In the genomic region with DNA sequence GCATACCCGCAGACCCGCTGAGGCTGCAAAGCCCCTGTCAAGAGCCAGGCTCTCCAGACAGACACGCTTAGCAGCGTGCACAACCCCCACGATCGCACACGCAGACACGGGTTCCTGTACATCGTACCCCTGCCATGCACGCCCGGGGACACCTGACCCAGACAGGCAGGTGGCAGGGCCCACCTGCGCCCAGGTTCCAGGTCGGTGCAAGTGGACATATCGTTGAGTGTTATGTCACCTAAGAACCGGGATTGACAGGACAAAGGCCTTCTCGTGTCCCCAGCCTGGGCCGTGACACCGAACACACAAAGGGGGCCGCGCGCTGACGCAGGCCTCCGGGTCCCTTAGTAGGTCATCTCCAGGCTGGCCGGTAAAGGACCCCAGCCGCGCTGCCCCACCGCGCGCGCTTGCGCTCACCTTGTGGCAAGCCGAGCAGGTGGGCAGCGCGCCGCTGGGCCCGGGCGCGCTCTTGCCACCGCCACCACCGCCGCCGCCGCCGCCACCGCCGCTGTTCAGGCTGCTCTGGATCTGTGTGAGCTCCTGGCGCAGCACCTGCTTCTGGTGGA, we compare ENCODE assay signal across 8 mouse cellular contexts. TPM values are rescaled to one million over a fixed set of nuclear protein-coding genes. Genes with fewer than 3 reads are reported as not detected.
DNase-seq lines count a peak whose midpoint lies in the region; ATAC-seq and TF ChIP-seq lines count a peak whose summit lies in the region.

No protein-coding gene starts in this region.

- intact Hi-C loops in gastrocnemius, postnatal 14 days (cut with DNase I; ENCODE audit: low total_unique reads), result no loop called here

- H3K4me2 ChIP-seq in intestine, embryonic 16.5 days (ENCODE audit: low read depth, low read length), result peak overlapping the region; percentile 96
- peak overlapping the region; percentile 90 for H3K4me2 ChIP-seq in neural tube, embryonic 15.5 days

- peak overlapping the region; percentile 39; the same call in 1 of the 2 replicates for H3K4me3 ChIP-seq in spleen, adult 2 months (ENCODE audit: extremely low read depth, insufficient read depth, insufficient read length)
- H3K4me3 ChIP-seq in intestine, embryonic 16.5 days (ENCODE audit: low read length), result peak overlapping the region; percentile 70
- H3K4me3 ChIP-seq in neural tube, embryonic 15.5 days (replicated peaks), result peak overlapping the region; percentile 85

- peaks cover 8% of the 10 kb centered on the region for H3K27me3 ChIP-seq in spleen, adult 2 months (ENCODE audit: control insufficient read depth, insufficient read depth, low read length)
- no peaks in the 10 kb centered on the region for H3K27me3 ChIP-seq in intestine, embryonic 16.5 days (replicated peaks; ENCODE audit: control insufficient read depth, insufficient read depth, low read length)
- H3K27me3 ChIP-seq in neural tube, embryonic 15.5 days (replicated peaks), result no peaks in the 10 kb centered on the region

- H3K9me3 ChIP-seq in intestine, embryonic 16.5 days (ENCODE audit: control insufficient read depth, low read length), result no peaks in the 10 kb centered on the region
- no peaks in the 10 kb centered on the region for H3K9me3 ChIP-seq in neural tube, embryonic 15.5 days (replicated peaks)

- no peaks in the 10 kb centered on the region for H3K36me3 ChIP-seq in spleen, adult 2 months (ENCODE audit: control insufficient read depth, insufficient read depth, low read length)
- no peaks in the 10 kb centered on the region for H3K36me3 ChIP-seq in intestine, embryonic 16.5 days (ENCODE audit: control insufficient read depth, insufficient read depth, low read length)
- H3K36me3 ChIP-seq in neural tube, embryonic 15.5 days, result no peaks in the 10 kb centered on the region

- ATAC-seq in intestine, embryonic 16.5 days, result no peak
- ATAC-seq in neural tube, embryonic 15.5 days (ENCODE audit: low FRiP score), result no peak

- H3K27ac ChIP-seq in spleen, adult 2 months (ENCODE audit: insufficient read depth, low read length), result no peak overlapping the region
- peak overlapping the region; percentile 10; the same call in 1 of the 2 replicates for H3K27ac ChIP-seq in intestine, embryonic 16.5 days (ENCODE audit: low read length)
- H3K27ac ChIP-seq in neural tube, embryonic 15.5 days (replicated peaks), result peak overlapping the region; percentile 77

- TF ChIP-seq POLR2A in spleen, adult 2 months (IDR thresholded peaks at IDR 0.05; ENCODE audit: low read depth, low read length), result no peak

- H3K9ac ChIP-seq in intestine, embryonic 16.5 days (ENCODE audit: low read depth, low read length), result peak overlapping the region; percentile 81
- H3K9ac ChIP-seq in neural tube, embryonic 15.5 days (replicated peaks), result peak overlapping the region; percentile 74

- peaks cover 3% of the 10 kb centered on the region; the same call in 1 of the 2 replicates for H3K4me1 ChIP-seq in spleen, adult 2 months (ENCODE audit: control insufficient read depth, insufficient read depth, insufficient read length)
- peaks cover 59% of the 10 kb centered on the region for H3K4me1 ChIP-seq in intestine, embryonic 16.5 days (ENCODE audit: control insufficient read depth, insufficient read depth, low read length)
- peaks cover 73% of the 10 kb centered on the region for H3K4me1 ChIP-seq in neural tube, embryonic 15.5 days

- no peak for TF ChIP-seq CTCF in spleen, adult 2 months (IDR thresholded peaks at IDR 0.05; ENCODE audit: extremely low read depth, insufficient read depth, insufficient read length, insufficient replicate concordance)

- peak; percentile 42 for DNase-seq in gastrocnemius, postnatal 10 days
- DNase-seq in gastrocnemius, postnatal 14 days, result no peak
- DNase-seq in spleen, adult 2 months (ENCODE audit: low read depth in 1 of 2, low spot score in 2 of 2), result no peak
- no peak for DNase-seq in spleen, postnatal 36 days (ENCODE audit: low spot score in 2 of 2)
- DNase-seq in frontal cortex, adult 2 months (ENCODE audit: extremely low spot score in 1 of 2, low spot score in 1 of 2), result no peak
- DNase-seq in embryo, embryonic 9.5 days (ENCODE audit: extremely low spot score), result no peak

- WGBS in spleen, adult 2 months, result 22% methylated on average over 47 of the region's 47 CpGs
- WGBS in intestine, embryonic 16.5 days, result 7% methylated on average over 47 of the region's 47 CpGs
- WGBS in neural tube, embryonic 15.5 days, result 7% methylated on average over 46 of the region's 47 CpGs

RNA-seq across cellular contexts. Expression of a gene that starts 1.3 kb away (rescaled TPM):
- total RNA-seq in gastrocnemius, postnatal 10 days (2021), result 10 to 100 TPM; 25.0 to 33.1 TPM
- 10 to 100 TPM; 19.8 to 20.4 TPM for total RNA-seq in gastrocnemius, postnatal 14 days (2021)
- 8.2 and 8.9 TPM in 2 replicates for polyA plus RNA-seq in spleen, adult 2 months (2012; rRNA removed)
- 7.7 and 9.5 TPM in 2 replicates for polyA plus RNA-seq in intestine, embryonic 16.5 days (2015; fragmentation: Nextera tagmentation; extraction: Ambion mirVana)
- polyA plus RNA-seq in neural tube, embryonic 15.5 days (2015; fragmentation: Nextera tagmentation; extraction: Ambion mirVana), result 16.7 and 21.3 TPM in 2 replicates
- 51.8 and 59.3 TPM in 2 replicates for polyA plus RNA-seq in frontal cortex, adult 2 months (2012; rRNA removed)
